Mouse (Mus musculus) central nervous system, embryonic 18 days (tissue): ENCODE measurements around the gene Fam205a2. TPM values are rescaled to one million over a fixed set of nuclear protein-coding genes. Genes with fewer than 3 reads are reported as not detected.

Experiments
- polyA plus RNA-seq: library from polyadenylated mRNA; depleted of rRNA; stranded (reverse); fragments of >200 nt; gene quantifications from 2 replicates; pipeline ENCODE4 v1.2.3, GENCODE M21; 2012; rRNA removed

Gene Fam205a2
- 0.32 and 0.38 TPM in 2 replicates for polyA plus RNA-seq

DNA sequence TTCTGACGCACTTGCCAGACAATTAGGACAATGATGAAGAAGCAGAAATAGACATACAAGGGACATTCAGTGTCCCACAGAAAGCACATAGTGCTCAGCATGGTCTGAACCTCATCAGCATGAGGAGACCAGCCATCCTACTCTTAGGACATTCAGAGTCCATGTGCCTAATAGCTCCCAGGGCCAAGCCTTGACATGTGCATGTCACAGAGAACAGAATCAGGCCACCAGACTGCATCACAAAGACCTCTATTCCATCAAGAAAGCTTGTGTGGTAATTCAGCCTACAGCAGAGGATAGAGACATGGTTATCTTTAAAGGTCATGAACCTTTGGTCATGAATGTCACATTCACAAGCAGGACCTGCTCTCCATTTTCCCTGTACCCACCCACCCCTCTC, at the start of gene Fam205a2:
Gene Fam205a2 (minus strand): TSS at position 101 of the 400 bp plus-strand sequence.

Other genes starting within 250 kb of the Fam205a2 start
- not detected in 2 replicates for gene Gm21953, start 233.9 kb downstream of the Fam205a2 start, polyA plus RNA-seq
- gene Fam205a3, start 209.8 kb downstream of the Fam205a2 start, polyA plus RNA-seq, result 0.32 and 0.38 TPM in 2 replicates
- not detected in 2 replicates for gene Gm21586, start 88.8 kb downstream of the Fam205a2 start, polyA plus RNA-seq
- gene Gm2163, start 61.4 kb downstream of the Fam205a2 start, polyA plus RNA-seq, result 0.80 and 1.0 TPM in 2 replicates
- gene Gm10591, start 84.0 kb upstream of the Fam205a2 start, polyA plus RNA-seq, result not detected in 2 replicates
- gene Gm2564, start 101.5 kb upstream of the Fam205a2 start, polyA plus RNA-seq, result 0.24 TPM in 1 of 2 replicates, not detected in the other
- 1.7 and 3.6 TPM in 2 replicates for gene Ccl27b, start 127.1 kb upstream of the Fam205a2 start, polyA plus RNA-seq
- 0.05 and 0.11 TPM in 2 replicates for gene Il11ra2, start 133.7 kb upstream of the Fam205a2 start, polyA plus RNA-seq
- gene 4930578G10Rik, start 207.4 kb upstream of the Fam205a2 start, polyA plus RNA-seq, result 0.17 and 0.22 TPM in 2 replicates
- 0.19 and 0.23 TPM in 2 replicates for gene Ccl19, start 228.4 kb upstream of the Fam205a2 start, polyA plus RNA-seq
- gene Ccl21a, start 245.8 kb upstream of the Fam205a2 start, polyA plus RNA-seq, result 0.40 and 0.76 TPM in 2 replicates